Mouse (Mus musculus) small intestine, adult 2 months (tissue): ENCODE data around the gene Ctu1.

Source experiments
- CTCF ChIP-seq: fragments of 200-500 bp; IDR thresholded peaks from 2 replicates; pipeline ENCODE4 v1.5.1; 2012; ENCODE audit warnings: low read depth, mild to moderate bottlenecking, control low read depth, inconsistent platforms, low read length, moderate library complexity, mixed read lengths; ENCODE audit not compliant: insufficient replicate concordance, insufficient read length; ENCODE audit errors: extremely low read depth
- POLR2A ChIP-seq: fragments of 200-500 bp; IDR thresholded peaks from 2 replicates; pipeline ENCODE4 v1.6.1; 2012; ENCODE audit warnings: low read depth, mild to moderate bottlenecking, control low read depth, inconsistent platforms, low read length, moderate library complexity

DNA sequence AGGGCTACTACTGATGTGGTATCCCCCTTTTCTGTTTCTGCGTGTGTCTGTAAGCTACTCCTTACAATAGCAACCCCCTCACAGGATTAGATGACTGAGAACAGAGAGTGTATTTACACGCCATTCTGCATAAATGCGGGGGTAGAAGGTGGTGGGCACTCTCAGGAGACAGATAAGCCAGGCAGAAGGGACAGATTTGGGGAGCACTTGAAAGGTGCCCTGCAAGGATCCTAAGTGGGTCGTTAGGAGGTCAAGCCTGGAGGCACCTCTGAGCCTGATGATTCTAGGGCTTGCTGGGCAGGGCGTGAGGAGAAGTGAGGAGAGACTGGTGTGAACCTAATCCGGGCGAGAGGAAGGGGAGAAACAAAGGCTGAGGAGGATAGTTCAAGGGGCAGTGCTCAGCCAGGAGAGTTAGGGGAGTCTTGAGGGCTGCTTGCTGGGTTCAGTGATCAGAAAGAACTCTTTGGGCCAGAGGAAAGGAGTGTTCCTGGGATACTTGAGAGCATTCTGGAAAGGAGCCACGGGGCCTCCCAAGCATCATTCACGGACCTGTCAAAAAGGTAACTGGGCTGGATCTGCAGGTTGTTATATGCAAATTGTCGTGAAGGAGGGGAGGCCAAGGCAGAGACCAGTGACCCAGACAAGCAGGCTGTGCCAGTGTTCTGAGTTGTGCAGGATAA is 905 bp downstream of the Ctu1 start:
- TF ChIP-seq POLR2A (no peak), CTCF (no peak)
